Mouse (Mus musculus) stomach, embryonic 14.5 days (tissue): ENCODE results near the gene Ap5z1. TPM values are rescaled to one million over a fixed set of nuclear protein-coding genes. Genes with fewer than 3 reads are reported as not detected.

ENCODE experiments used
- ATAC-seq: fragments of 200-750 bp; cut with Nextera tagmentation; 2 replicates; pipeline ENCODE4 v1.8.0; 2017; ENCODE audit warnings: low read depth, moderate TSS enrichment; ENCODE audit not compliant: insufficient number of reproducible peaks, insufficient read depth, low FRiP score
- H3K27ac ChIP-seq: fragments of 300-500 bp; sonication (generic); 2 replicates; pipeline ENCODE4 v1.5.1; 2014; ENCODE audit warnings: mild to moderate bottlenecking, low read length, moderate library complexity, mixed read lengths
- H3K27me3 ChIP-seq: fragments of 300-500 bp; sonication (generic); 2 replicates; pipeline ENCODE4 v1.6.1; 2014; ENCODE audit warnings: low read length, control low read depth, mixed read lengths; ENCODE audit not compliant: control insufficient read depth, insufficient read depth
- H3K36me3 ChIP-seq: fragments of 300-500 bp; sonication (generic); 2 replicates; pipeline ENCODE4 v1.6.1; 2014; ENCODE audit warnings: mild to moderate bottlenecking, control low read depth, low read length, moderate library complexity, mixed read lengths; ENCODE audit not compliant: control insufficient read depth, insufficient read depth
- H3K4me1 ChIP-seq: fragments of 300-500 bp; sonication (generic); 2 replicates; pipeline ENCODE4 v1.6.1; 2014; ENCODE audit warnings: low read length, control low read depth, mixed read lengths; ENCODE audit not compliant: control insufficient read depth, insufficient read depth
- H3K4me2 ChIP-seq: fragments of 300-500 bp; sonication (generic); replicated peaks from 2 replicates; pipeline ENCODE4 v1.6.1; 2014; ENCODE audit warnings: low read depth, low read length, control low read depth
- H3K4me3 ChIP-seq: fragments of 300-500 bp; sonication (generic); 2 replicates; pipeline ENCODE4 v1.5.1; 2014; ENCODE audit warnings: low read depth, low read length, control low read depth
- H3K9ac ChIP-seq: fragments of 300-500 bp; sonication (generic); replicated peaks from 2 replicates; pipeline ENCODE4 v1.6.1; 2014; ENCODE audit warnings: low read depth, mild to moderate bottlenecking, control low read depth, low read length, moderate library complexity, mixed read lengths
- H3K9me3 ChIP-seq: fragments of 300-500 bp; sonication (generic); 2 replicates; pipeline ENCODE4 v1.6.1; 2016; ENCODE audit warnings: low read depth, low read length, control low read depth; ENCODE audit not compliant: control insufficient read depth
- WGBS: fragments of 180-500 bp; shearing (Covaris S2); extraction: QIAGEN DNeasy Blood & Tissue Kit; methylation state at CpG from one replicate; pipeline ENCODE4 v1.1.7; 2014; 5-methylcytosine and 5-hydroxymethylcytosine counted together
- polyA plus RNA-seq: library from polyadenylated mRNA; unstranded; fragments of >200 nt; fragmentation: Nextera tagmentation; extraction: Ambion mirVana; gene quantifications from 2 replicates; pipeline ENCODE4 v1.2.1, GENCODE M21; 2014

Gene Ap5z1
- polyA plus RNA-seq, 1 experiment from 2014 or later: 11.0 TPM

DNA sequence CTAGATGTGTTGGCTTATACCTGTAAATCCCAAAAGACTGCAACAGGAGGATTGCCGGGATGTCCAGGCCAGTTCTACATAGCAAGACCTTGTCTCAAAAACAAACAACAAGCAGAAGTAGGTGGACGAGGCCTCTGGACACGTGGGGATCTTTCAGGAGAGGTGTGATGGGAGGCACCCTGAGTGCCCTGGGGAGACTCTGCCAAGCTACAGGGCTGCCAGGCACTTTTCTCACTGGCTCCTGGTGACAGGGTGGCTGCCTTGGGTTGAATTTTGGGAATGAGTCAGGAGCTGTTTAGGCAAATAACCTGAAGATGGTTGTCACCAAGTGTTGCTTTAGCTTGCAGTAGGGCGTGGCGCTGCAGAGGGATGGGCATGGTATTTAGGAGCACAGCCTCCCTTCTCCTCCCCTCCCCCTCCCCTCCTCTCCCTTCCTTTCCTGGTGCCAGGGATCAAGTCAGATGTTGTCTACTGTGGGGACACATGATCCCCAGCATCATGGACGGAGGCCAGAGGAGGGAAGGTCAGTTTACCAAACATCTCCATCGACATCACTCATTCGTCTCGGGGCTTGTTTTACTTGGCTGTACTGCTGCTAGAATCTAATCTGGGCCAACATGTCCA lies 31.8 kb upstream of the Ap5z1 start:
- Histone ChIP-seq H3K36me3 (peaks cover 15% of the 10 kb centered on the region), H3K9ac (no peak overlapping the region), H3K27ac (no peak overlapping the region), H3K4me1 (peaks cover 10% of the 10 kb centered on the region; the same call in 1 of the 2 replicates), H3K4me2 (no peak overlapping the region), H3K4me3 (no peak overlapping the region), H3K9me3 (no peaks in the 10 kb centered on the region), H3K27me3 (no peaks in the 10 kb centered on the region)
- ATAC-seq: no peak
- 61% methylated on average over 9 of the region's 9 CpGs for WGBS

DNA sequence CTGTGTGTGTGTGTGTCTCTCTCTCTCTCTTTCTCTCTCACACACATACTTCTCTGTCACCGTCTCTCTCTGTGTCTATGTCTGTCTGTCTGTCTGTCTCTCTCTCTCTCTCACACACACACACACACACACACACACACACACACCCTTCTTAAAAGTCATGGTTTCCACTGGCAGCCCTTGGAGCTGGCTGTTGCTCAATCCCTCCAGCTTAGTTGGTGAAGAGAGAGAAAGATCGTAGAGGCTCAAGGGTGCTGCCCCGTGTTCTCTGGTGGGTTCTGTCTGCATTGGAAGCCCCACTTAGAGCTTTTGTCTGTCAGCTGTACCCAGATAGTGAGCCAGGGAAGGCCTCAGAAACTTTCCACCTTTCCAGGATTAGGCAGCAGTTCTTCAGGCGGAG lies 31.0 kb upstream of the Ap5z1 start:
- no peaks in the 10 kb centered on the region for H3K27me3 ChIP-seq
- peaks cover 15% of the 10 kb centered on the region for H3K36me3 ChIP-seq
- no peak for ATAC-seq
- H3K9ac ChIP-seq: no peak overlapping the region
- no peak overlapping the region for H3K4me2 ChIP-seq
- WGBS: 83% methylated on average over 4 of the region's 4 CpGs
- no peaks in the 10 kb centered on the region for H3K9me3 ChIP-seq
- H3K4me3 ChIP-seq: no peak overlapping the region
- H3K4me1 ChIP-seq: peaks cover 10% of the 10 kb centered on the region; the same call in 1 of the 2 replicates
- H3K27ac ChIP-seq: no peak overlapping the region

DNA sequence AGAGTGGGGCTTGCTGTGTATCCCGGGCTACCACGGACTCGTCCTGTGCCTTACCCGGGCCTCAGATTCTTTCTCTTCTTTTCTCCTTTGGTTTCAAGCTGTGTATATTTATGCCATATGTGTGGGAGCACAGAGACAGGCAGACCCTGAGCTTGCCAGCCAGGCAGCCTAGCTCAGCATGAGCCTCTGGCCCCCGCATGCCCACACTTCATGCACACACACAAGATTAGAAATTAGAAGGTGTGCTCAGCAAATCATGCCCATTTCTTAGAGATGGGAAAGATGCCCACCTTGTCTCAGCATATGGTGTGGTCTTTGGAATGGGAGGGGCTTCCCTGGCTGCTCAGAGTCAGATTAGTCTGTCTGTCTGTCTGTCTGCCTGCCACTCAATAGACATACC lies 29.7 kb upstream of the Ap5z1 start:
- ATAC-seq: no peak
- H3K9me3 ChIP-seq: no peaks in the 10 kb centered on the region
- WGBS: 93% methylated on average over 5 of the region's 5 CpGs
- H3K27ac ChIP-seq: no peak overlapping the region
- no peak overlapping the region for H3K4me2 ChIP-seq
- H3K4me3 ChIP-seq: no peak overlapping the region
- no peak overlapping the region for H3K9ac ChIP-seq
- H3K27me3 ChIP-seq: no peaks in the 10 kb centered on the region
- peaks cover 10% of the 10 kb centered on the region; the same call in 1 of the 2 replicates for H3K4me1 ChIP-seq
- H3K36me3 ChIP-seq: peaks cover 15% of the 10 kb centered on the region

DNA sequence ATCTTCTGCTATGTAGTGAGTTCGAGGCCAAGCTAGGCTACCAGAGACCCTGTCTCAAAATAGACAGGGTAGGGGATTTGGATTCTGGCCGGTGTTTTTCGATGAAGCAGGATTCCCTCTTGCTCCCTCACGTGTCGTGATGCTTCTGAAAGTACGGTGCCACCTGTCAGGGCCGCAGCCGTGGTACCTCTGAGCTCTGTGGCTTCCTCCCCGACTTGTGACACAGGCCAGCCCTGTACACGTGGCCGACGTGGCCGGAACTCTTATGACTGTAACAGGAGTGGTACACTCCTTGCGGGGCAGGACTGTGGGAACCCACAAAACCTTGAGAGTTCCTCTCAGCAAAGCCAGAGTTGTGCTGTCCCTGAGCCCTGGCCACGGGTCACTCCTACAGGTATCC lies 28.0 kb upstream of the Ap5z1 start:
- H3K27me3 ChIP-seq: no peaks in the 10 kb centered on the region
- no peak overlapping the region for H3K4me3 ChIP-seq
- no peaks in the 10 kb centered on the region for H3K9me3 ChIP-seq
- peaks cover 15% of the 10 kb centered on the region for H3K36me3 ChIP-seq
- peaks cover 17% of the 10 kb centered on the region; the same call in 1 of the 2 replicates for H3K4me1 ChIP-seq
- H3K27ac ChIP-seq: no peak overlapping the region
- no peak overlapping the region for H3K4me2 ChIP-seq
- WGBS: 96% methylated on average over 15 of the region's 15 CpGs
- no peak for ATAC-seq
- no peak overlapping the region for H3K9ac ChIP-seq

DNA sequence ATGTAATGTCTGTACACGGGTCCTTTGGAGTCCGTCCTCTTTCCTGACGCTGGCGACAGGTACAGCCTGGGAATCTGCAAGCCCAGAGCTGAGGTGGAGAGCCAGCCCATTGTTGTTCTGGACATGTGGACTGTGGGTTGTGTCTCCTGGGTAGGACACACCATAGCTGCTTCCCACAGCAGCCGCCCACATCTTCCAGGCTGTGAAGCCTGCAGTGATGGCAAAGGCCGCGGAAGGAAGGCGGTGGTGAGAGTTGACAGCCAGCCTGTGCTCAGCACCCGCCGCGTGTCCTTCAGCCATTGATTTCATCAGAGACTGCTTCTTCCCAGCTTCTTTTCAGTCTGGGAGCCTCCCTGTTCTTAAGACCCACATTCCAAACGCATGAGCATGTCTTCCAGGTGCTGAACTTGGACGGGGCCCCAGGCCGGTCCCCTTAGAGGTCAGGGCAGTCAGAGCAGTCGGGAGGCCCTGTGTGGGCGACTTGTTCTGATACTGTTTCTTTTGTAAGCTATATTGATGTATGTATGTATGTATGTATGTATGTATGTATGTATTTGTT lies 25.3 kb upstream of the Ap5z1 start:
- ATAC-seq: no peak
- Histone ChIP-seq H3K27ac (no peak overlapping the region), H3K4me3 (no peak overlapping the region), H3K4me2 (no peak overlapping the region), H3K9ac (no peak overlapping the region), H3K4me1 (peaks cover 26% of the 10 kb centered on the region), H3K27me3 (no peaks in the 10 kb centered on the region), H3K9me3 (no peaks in the 10 kb centered on the region), H3K36me3 (peaks cover 15% of the 10 kb centered on the region)
- WGBS: 87% methylated on average over 16 of the region's 16 CpGs

DNA sequence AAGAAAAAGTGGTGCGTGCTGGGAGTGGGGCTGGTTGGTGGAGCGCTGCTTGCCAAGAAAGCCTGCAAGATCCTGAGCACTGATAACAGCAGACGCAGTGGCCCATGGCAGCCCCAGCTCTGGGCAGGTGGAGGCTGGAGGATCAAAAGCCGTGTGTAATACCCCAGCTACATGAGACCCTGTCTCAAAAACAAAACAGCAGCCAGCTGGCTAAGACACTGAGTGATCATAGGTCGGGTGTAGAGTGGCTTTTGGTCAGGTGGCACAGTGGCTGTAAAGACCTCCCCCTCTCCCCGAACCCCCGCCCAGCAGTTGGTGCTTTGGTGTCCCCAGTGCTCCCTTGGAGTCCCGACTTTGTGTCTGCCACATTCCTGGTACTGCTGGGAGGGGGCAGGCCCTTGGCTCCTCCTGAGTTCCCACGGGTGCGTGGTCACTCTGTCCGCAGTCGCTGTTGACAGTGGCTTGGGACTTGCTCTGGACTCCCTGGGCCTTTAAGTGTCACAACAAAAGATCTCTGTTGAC lies 23.8 kb upstream of the Ap5z1 start:
- peak; percentile 0; the same call in 1 of the 2 replicates for ATAC-seq

DNA sequence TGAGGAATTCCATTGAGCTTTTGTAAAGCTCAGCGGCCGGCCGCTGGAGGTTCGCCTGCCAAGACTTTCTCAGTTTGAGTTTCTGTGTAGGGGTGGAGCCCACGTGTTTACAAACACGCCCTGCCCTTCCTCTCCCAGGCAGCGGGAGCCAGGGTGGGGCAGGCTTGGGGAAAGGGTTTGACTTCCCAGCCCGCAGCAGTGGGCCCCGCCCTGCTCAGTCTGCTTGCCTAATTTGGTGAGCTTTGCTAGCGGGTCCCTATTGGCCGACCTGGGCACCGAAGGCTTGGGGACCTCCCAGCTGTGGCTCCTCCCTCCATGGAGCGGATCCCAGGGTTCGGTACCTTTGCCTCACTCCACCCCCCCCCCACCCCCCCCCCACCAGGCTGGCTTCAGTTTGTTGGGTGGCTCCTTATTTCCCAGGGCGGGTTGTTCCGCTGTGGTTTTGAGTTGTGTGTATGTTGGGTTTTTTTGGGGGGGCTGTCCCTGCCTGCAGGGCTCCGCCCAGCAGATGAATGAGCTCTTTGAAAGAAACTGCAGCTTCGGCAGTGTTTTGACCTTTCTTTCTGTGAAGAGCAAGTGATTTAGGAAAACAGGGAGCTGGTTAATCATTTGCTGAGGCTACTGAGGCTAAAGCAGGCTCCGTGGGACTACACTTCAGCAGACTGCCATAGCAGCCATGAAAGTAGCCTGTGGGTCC lies 23.1 kb upstream of the Ap5z1 start:
- Histone ChIP-seq H3K9me3 (no peaks in the 10 kb centered on the region), H3K4me1 (peaks cover 41% of the 10 kb centered on the region), H3K27ac (peak overlapping the region; percentile 95), H3K36me3 (peaks cover 8% of the 10 kb centered on the region), H3K27me3 (no peaks in the 10 kb centered on the region), H3K9ac (no peak overlapping the region; the same call in 1 of the 2 replicates), H3K4me3 (peak overlapping the region; percentile 26), H3K4me2 (peak overlapping the region; percentile 59)
- peak; percentile 95 for ATAC-seq
- WGBS: under 1% methylated on average over 19 of the region's 19 CpGs

More for the DNA sequence above, 23.8 kb upstream of the Ap5z1 start:
- Histone ChIP-seq H3K9ac (no peak overlapping the region), H3K4me2 (peak overlapping the region; percentile 59), H3K9me3 (no peaks in the 10 kb centered on the region), H3K27ac (peak overlapping the region; percentile 95), H3K36me3 (peaks cover 14% of the 10 kb centered on the region), H3K27me3 (no peaks in the 10 kb centered on the region), H3K4me1 (peaks cover 36% of the 10 kb centered on the region), H3K4me3 (peak overlapping the region; percentile 26)
- WGBS: 4% methylated on average over 12 of the region's 12 CpGs

DNA sequence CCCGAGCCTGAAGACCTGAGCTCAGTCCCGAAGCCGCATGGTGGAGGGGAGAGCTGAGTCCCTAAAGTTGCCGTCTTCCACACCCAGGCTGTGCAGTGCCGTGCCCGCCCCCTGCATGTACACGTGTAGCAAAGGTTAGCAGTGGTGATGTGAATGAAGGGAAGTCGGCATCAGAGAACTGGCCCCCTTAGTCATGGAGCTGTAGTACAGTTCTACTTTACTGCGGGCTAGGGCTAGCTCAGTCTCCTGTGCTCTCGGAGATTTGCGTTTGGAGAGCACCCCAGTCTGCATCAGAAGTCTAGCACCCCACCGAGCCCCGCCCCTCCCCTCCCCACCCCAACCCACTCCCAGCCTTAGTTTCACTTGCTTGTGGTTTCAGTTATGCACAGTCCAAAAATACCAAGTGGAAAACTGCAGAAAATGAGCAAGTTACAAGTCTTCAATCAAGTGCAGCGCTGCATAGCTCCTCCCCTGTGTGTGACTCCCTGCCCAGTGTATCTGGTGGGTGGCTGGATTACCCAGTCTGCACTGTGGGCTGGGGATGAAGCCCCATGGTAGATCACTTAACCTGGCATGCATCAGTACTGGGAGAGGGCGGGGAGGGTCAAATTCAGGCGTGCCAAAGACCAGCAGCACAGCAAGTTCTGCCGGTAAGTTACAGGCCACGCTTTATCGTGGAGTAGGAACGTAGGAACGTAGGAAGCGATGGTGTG lies 22.3 kb upstream of the Ap5z1 start:
- no peaks in the 10 kb centered on the region for H3K27me3 ChIP-seq
- no peak overlapping the region; the same call in 1 of the 2 replicates for H3K9ac ChIP-seq
- H3K4me3 ChIP-seq: peak overlapping the region; percentile 26
- H3K27ac ChIP-seq: peak overlapping the region; percentile 95
- no peaks in the 10 kb centered on the region for H3K9me3 ChIP-seq
- peak overlapping the region; percentile 59 for H3K4me2 ChIP-seq
- 44% methylated on average over 22 of the region's 22 CpGs for WGBS
- no peak for ATAC-seq
- no peaks in the 10 kb centered on the region for H3K36me3 ChIP-seq
- H3K4me1 ChIP-seq: peaks cover 43% of the 10 kb centered on the region
